Mouse (Mus musculus) forebrain, embryonic 11.5 days (tissue): ENCODE measurements around the gene Syne3. TPM values are rescaled to one million over a fixed set of nuclear protein-coding genes. Genes with fewer than 3 reads are reported as not detected.

Experiments
- ATAC-seq: fragments of 200-750 bp; cut with Nextera tagmentation; replicated peaks from 2 replicates; pipeline ENCODE4 v1.8.0; 2017; ENCODE audit warnings: moderate TSS enrichment; ENCODE audit not compliant: low FRiP score
- DNase-seq: peaks from one replicate; pipeline ENCODE4 v3.0.0-alpha.2; 2017; ENCODE audit warnings: low spot score
- H3K27ac ChIP-seq: fragments of 300-500 bp; sonication (generic); 2 replicates; pipeline ENCODE4 v1.5.1; 2014; ENCODE audit warnings: low read depth, low read length
- H3K27me3 ChIP-seq: fragments of 300-500 bp; sonication (generic); 2 replicates; pipeline ENCODE4 v1.6.1; 2014; ENCODE audit warnings: mild to moderate bottlenecking, low read length, mixed read lengths; ENCODE audit not compliant: control insufficient read depth, insufficient read depth
- H3K36me3 ChIP-seq: fragments of 300-500 bp; sonication (generic); 2 replicates; pipeline ENCODE4 v1.6.1; 2014; ENCODE audit warnings: mild to moderate bottlenecking, low read length, moderate library complexity, mixed read lengths; ENCODE audit not compliant: control insufficient read depth, insufficient read depth
- H3K4me1 ChIP-seq: fragments of 300-500 bp; sonication (generic); replicated peaks from 2 replicates; pipeline ENCODE4 v1.6.1; 2014; ENCODE audit warnings: low read length, mixed read lengths; ENCODE audit not compliant: control insufficient read depth, insufficient read depth
- H3K4me2 ChIP-seq: fragments of 300-500 bp; sonication (generic); 2 replicates; pipeline ENCODE4 v1.6.1; 2014; ENCODE audit warnings: low read depth, mild to moderate bottlenecking, low read length, moderate library complexity, mixed read lengths; ENCODE audit not compliant: severe bottlenecking
- H3K4me3 ChIP-seq: fragments of 300-500 bp; sonication (generic); 2 replicates; pipeline ENCODE4 v1.5.1; 2014; ENCODE audit warnings: low read depth, low read length
- H3K9ac ChIP-seq: fragments of 300-500 bp; sonication (generic); 2 replicates; pipeline ENCODE4 v1.6.1; 2014; ENCODE audit warnings: low read length
- H3K9me3 ChIP-seq: fragments of 300-500 bp; sonication (generic); 2 replicates; pipeline ENCODE4 v1.6.1; 2016; ENCODE audit warnings: low read length, mixed read lengths; ENCODE audit not compliant: control insufficient read depth
- WGBS: fragments of 180-500 bp; shearing (Covaris S2); extraction: QIAGEN DNeasy Blood & Tissue Kit; methylation state at CpG from one replicate; pipeline ENCODE4 v1.1.7; 2014; 5-methylcytosine and 5-hydroxymethylcytosine counted together
- microRNA-seq: library from miRNA; unstranded; fragments of <30 nt; microRNA quantifications from one replicate; pipeline ENCODE4, GENCODE M21; 2016; ENCODE audit not compliant: insufficient number of aligned reads
- polyA plus RNA-seq: library from polyadenylated mRNA; unstranded; fragments of >200 nt; fragmentation: Nextera tagmentation; extraction: Ambion mirVana; gene quantifications from 2 replicates; pipeline ENCODE4 v1.2.1, GENCODE M21; 2014

Gene Syne3
- polyA plus RNA-seq, 1 experiment from 2014 or later, result 0.20 TPM

DNA sequence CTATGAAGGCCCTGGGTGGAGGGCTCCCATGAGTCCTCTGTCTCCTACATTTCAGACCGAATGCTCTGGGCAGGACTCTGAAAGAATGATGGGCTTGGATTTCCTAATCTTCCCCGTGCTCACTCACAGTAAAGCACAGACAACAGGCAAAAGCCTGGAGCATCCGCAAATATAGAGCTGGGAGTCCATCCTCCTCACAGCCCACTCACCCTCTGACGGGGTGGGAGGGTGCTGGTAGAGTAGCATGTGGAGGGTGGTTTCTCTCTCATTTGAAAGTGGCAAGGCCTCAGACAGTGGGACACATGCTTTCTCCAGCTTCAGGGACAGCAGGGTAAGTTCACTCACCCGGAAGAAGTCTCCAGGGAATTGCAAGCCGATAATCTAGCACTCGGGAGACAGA, 123.5 kb downstream of the Syne3 start:
- H3K27me3 ChIP-seq, result no peaks in the 10 kb centered on the region
- DNase-seq, result no peak
- H3K9me3 ChIP-seq, result no peaks in the 10 kb centered on the region
- H3K9ac ChIP-seq, result no peak overlapping the region
- WGBS, result 84% methylated on average over 7 of the region's 7 CpGs
- no peak overlapping the region for H3K4me2 ChIP-seq
- no peak overlapping the region for H3K4me3 ChIP-seq
- H3K36me3 ChIP-seq, result no peaks in the 10 kb centered on the region
- H3K4me1 ChIP-seq, result no peaks in the 10 kb centered on the region
- no peak for ATAC-seq
- H3K27ac ChIP-seq, result no peak overlapping the region

DNA sequence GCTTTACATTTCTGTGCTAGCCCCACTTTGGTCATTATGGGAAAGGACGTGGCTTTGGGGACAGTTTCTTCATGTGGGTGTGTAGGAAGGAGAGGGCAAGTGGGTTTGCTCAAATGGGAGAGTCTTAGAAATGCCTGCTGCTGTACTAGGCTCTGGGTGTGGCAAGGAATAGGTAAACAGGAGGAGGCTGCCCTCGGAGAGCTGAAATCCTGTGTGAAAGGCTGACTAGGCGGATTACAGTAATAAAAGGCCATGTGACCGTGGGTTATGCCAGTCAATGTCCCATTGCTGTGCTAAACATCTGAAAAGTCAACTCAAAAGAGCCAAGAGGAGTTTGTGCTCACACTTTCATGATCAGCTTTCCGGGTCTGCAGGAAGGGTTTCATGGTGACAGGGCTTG, 127.1 kb downstream of the Syne3 start:
- Histone ChIP-seq H3K4me1 (no peaks in the 10 kb centered on the region), H3K4me2 (no peak overlapping the region), H3K4me3 (no peak overlapping the region), H3K27ac (no peak overlapping the region), H3K9me3 (no peaks in the 10 kb centered on the region; the same call in 1 of the 2 replicates), H3K9ac (no peak overlapping the region), H3K36me3 (no peaks in the 10 kb centered on the region), H3K27me3 (no peaks in the 10 kb centered on the region)
- ATAC-seq (no peak), DNase-seq (no peak)
- 75% methylated on average over 5 of the region's 5 CpGs for WGBS

DNA sequence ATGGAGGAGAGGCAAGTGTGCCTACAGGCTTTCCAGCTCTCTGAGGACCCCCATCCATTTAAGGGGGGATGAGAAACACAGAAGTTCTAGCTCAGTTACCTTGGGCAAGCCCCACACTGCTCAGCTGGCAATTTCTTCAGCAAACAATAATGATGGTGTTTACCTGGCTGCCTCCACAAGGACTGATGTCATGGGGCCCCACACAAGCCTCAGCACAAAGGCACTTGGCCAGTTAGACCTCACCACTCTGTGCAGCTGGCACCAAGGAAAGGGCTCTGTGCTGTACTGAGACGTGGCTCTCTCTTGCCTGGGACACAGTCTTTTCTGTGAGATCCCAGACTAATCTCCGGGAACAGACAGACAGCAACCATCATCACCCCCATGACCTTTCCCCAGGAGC, 127.5 kb downstream of the Syne3 start:
- H3K27ac ChIP-seq, result no peak overlapping the region
- DNase-seq (no peak), ATAC-seq (no peak)
- H3K4me1 ChIP-seq, result no peaks in the 10 kb centered on the region
- no peak overlapping the region for H3K4me2 ChIP-seq
- no peak overlapping the region for H3K9ac ChIP-seq
- H3K27me3 ChIP-seq, result no peaks in the 10 kb centered on the region
- no peaks in the 10 kb centered on the region for H3K36me3 ChIP-seq
- H3K4me3 ChIP-seq, result no peak overlapping the region
- no peaks in the 10 kb centered on the region; the same call in 1 of the 2 replicates for H3K9me3 ChIP-seq
- 53% methylated on average over 2 of the region's 2 CpGs for WGBS

DNA sequence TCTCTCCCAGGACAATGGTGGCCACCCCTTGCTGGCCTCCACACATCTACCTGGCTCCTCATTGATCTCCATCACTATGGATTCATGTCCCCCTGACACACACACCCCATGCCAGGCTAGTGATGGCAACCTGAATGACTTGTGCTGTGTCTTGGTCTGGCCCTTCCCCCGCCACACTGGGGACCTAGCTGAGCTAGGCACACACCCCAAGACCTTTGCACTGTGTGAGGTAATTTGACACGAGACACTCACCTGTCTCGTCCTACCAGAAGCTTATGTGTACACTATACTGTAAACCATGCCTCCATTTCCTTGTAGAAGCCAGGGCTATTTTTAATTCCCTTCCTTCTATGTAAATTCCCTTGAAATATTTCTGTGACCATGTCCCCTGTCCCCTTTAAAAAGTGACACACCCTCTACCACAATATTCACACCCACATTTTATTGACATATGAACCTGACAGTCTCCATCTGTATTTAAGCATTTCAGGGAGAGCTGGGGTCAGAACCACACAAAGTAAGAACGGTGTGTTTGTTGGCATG, 128.0 kb downstream of the Syne3 start:
- 83% methylated on average over 4 of the region's 4 CpGs for WGBS
- Histone ChIP-seq H3K9me3 (no peaks in the 10 kb centered on the region; the same call in 1 of the 2 replicates), H3K27ac (no peak overlapping the region), H3K4me3 (no peak overlapping the region), H3K27me3 (no peaks in the 10 kb centered on the region), H3K9ac (no peak overlapping the region), H3K4me2 (no peak overlapping the region), H3K4me1 (no peaks in the 10 kb centered on the region), H3K36me3 (no peaks in the 10 kb centered on the region)
- ATAC-seq (no peak), DNase-seq (no peak)

DNA sequence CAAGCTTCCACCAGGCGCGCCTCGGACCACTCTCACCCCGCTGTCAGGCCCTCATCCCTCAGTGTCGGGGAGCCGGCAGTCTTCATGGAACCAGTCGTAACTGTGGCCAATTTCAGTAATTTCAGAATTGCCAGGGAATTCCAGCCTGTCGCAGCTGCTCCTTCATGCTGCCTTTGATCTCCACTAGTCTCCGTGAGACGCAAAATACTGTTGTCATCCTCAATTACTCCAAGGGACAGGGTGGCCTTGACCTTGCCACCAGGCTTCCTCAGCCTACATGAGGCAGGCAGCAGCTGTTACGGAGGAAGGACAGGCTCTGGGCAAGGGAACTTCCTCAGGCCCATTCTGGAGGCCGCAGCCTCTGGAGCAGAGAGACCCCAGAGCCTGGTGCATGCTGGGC, 129.2 kb downstream of the Syne3 start:
- no peak overlapping the region for H3K4me2 ChIP-seq
- H3K9me3 ChIP-seq, result no peaks in the 10 kb centered on the region; the same call in 1 of the 2 replicates
- no peak for DNase-seq
- H3K27me3 ChIP-seq, result no peaks in the 10 kb centered on the region
- H3K4me1 ChIP-seq, result no peaks in the 10 kb centered on the region
- H3K9ac ChIP-seq, result no peak overlapping the region
- H3K36me3 ChIP-seq, result no peaks in the 10 kb centered on the region
- whole genome bisulfite sequencing, result 82% methylated on average over 12 of the region's 12 CpGs
- H3K27ac ChIP-seq, result no peak overlapping the region
- no peak overlapping the region for H3K4me3 ChIP-seq
- ATAC-seq, result no peak

Small RNA genes within 50 kb of the gene (microRNA-seq; reads per million reads assigned to microRNA genes)
- 3.4 reads per million for gene Mir3069

Other genes starting within 250 kb of the Syne3 start
- 2.8 and 3.2 TPM in 2 replicates for gene Clmn, start 144.7 kb downstream of the Syne3 start, polyA plus RNA-seq
- gene Glrx5, start 22.9 kb upstream of the Syne3 start, polyA plus RNA-seq, result 188 and 196 TPM in 2 replicates
- gene Tcl1b2, start 136.2 kb upstream of the Syne3 start, polyA plus RNA-seq, result not detected in 2 replicates
- gene Tcl1b1, start 149.9 kb upstream of the Syne3 start, polyA plus RNA-seq, result not detected in 2 replicates
- gene Tcl1b5, start 166.5 kb upstream of the Syne3 start, polyA plus RNA-seq, result not detected in 2 replicates
- not detected in 2 replicates for gene Tcl1b3, start 181.2 kb upstream of the Syne3 start, polyA plus RNA-seq
- not detected in 2 replicates for gene Tcl1b4, start 192.1 kb upstream of the Syne3 start, polyA plus RNA-seq
- gene Tcl1, start 213.0 kb upstream of the Syne3 start, polyA plus RNA-seq, result not detected in 2 replicates